Mouse (Mus musculus) forebrain, embryonic 15.5 days (tissue): ENCODE results near the gene Ppara. TPM values are rescaled to one million over a fixed set of nuclear protein-coding genes. Genes with fewer than 3 reads are reported as not detected.
"Not testable (repeated sequence)": the region's sequence is repeated elsewhere in the genome, so short reads cannot be mapped to it uniquely, and the experiment has no call there.

ENCODE experiments used
- ATAC-seq: fragments of 200-750 bp; cut with Nextera tagmentation; replicated peaks from 2 replicates; pipeline ENCODE4 v1.8.0; 2017; ENCODE audit warnings: mild to moderate bottlenecking, moderate TSS enrichment, moderate library complexity
- H3K27ac ChIP-seq: fragments of 300-500 bp; sonication (generic); replicated peaks from 2 replicates; pipeline ENCODE4 v1.5.1; 2015; ENCODE audit warnings: mild to moderate bottlenecking, inconsistent platforms
- H3K27me3 ChIP-seq: fragments of 300-500 bp; sonication (generic); 2 replicates; pipeline ENCODE4 v1.6.1; 2015; ENCODE audit warnings: inconsistent platforms
- H3K36me3 ChIP-seq: fragments of 300-500 bp; sonication (generic); 2 replicates; pipeline ENCODE4 v1.6.1; 2015; ENCODE audit warnings: mild to moderate bottlenecking, inconsistent platforms
- H3K4me1 ChIP-seq: fragments of 300-500 bp; sonication (generic); 2 replicates; pipeline ENCODE4 v1.6.1; 2015; ENCODE audit warnings: inconsistent platforms
- H3K4me2 ChIP-seq: fragments of 300-500 bp; sonication (generic); replicated peaks from 2 replicates; pipeline ENCODE4 v1.6.1; 2015; ENCODE audit warnings: mild to moderate bottlenecking, inconsistent platforms
- H3K4me3 ChIP-seq: fragments of 300-500 bp; sonication (generic); 2 replicates; pipeline ENCODE4 v1.5.1; 2015; ENCODE audit warnings: mild to moderate bottlenecking, inconsistent platforms
- H3K9ac ChIP-seq: fragments of 300-500 bp; sonication (generic); replicated peaks from 2 replicates; pipeline ENCODE4 v1.6.1; 2015; ENCODE audit warnings: mild to moderate bottlenecking, inconsistent platforms
- H3K9me3 ChIP-seq: fragments of 300-500 bp; sonication (generic); 2 replicates; pipeline ENCODE4 v1.6.1; 2016; ENCODE audit warnings: inconsistent platforms
- WGBS: fragments of 180-500 bp; shearing (Covaris S2); methylation state at CpG from one replicate; pipeline ENCODE4 v1.1.7; 2015; ENCODE audit warnings: mixed read lengths; 5-methylcytosine and 5-hydroxymethylcytosine counted together
- polyA plus RNA-seq: library from polyadenylated mRNA; unstranded; fragments of >200 nt; fragmentation: Nextera tagmentation; extraction: Ambion mirVana; gene quantifications from 2 replicates; pipeline ENCODE4 v1.2.1, GENCODE M21; 2015

Gene Ppara
- polyA plus RNA-seq, 1 experiment from 2014 or later: 1.5 TPM

DNA sequence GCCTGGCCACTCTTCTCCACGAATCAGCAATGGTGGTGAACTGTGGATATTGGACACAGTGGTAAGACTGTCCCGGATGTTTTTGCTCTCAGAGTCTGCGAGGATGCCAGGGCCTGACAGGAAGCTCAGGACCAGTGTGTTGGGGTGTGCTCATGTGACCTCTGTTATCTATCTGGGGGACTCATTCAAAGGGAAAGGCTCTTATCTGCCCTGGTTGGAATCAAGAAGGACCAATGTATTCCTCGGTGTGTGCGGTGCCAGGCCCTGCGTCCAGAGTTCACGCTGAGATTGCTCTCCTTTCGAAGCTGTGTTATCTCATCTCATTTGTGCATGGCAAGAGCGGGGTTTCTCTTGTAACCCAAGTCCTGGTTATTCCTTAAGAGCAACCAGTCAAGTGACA is 39.6 kb downstream of the Ppara start:
- ATAC-seq: no peak
- Histone ChIP-seq H3K36me3 (no peaks in the 10 kb centered on the region), H3K4me2 (no peak overlapping the region), H3K27me3 (no peaks in the 10 kb centered on the region), H3K4me1 (no peaks in the 10 kb centered on the region), H3K27ac (no peak overlapping the region), H3K9ac (no peak overlapping the region), H3K9me3 (no peaks in the 10 kb centered on the region), H3K4me3 (no peak overlapping the region)
- 89% methylated on average over 9 of the region's 9 CpGs for WGBS

DNA sequence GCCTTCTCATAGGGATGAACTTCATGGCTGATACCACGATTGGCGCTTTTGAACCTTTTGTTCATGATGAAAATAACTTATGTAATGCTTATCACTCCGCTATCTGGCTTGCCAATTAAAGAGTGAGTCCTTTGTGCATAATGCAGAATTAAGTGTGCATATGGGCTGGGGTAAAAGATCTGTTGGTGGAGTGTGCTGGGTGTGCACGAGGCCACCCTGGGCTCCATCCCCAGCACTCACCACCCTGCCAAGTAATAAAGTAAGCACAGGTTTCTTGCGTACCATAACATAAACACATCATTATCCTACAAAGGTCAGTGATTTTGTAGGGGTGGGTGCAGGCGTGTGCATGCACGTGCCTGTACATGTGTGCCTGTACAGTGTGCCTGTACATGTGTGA is 40.2 kb downstream of the Ppara start:
- H3K4me3 ChIP-seq: no peak overlapping the region
- H3K9ac ChIP-seq: no peak overlapping the region
- 83% methylated on average over 7 of the region's 7 CpGs for WGBS
- no peaks in the 10 kb centered on the region for H3K4me1 ChIP-seq
- ATAC-seq: no peak
- no peaks in the 10 kb centered on the region for H3K36me3 ChIP-seq
- no peak overlapping the region for H3K27ac ChIP-seq
- no peaks in the 10 kb centered on the region for H3K27me3 ChIP-seq
- no peak overlapping the region for H3K4me2 ChIP-seq
- H3K9me3 ChIP-seq: no peaks in the 10 kb centered on the region

DNA sequence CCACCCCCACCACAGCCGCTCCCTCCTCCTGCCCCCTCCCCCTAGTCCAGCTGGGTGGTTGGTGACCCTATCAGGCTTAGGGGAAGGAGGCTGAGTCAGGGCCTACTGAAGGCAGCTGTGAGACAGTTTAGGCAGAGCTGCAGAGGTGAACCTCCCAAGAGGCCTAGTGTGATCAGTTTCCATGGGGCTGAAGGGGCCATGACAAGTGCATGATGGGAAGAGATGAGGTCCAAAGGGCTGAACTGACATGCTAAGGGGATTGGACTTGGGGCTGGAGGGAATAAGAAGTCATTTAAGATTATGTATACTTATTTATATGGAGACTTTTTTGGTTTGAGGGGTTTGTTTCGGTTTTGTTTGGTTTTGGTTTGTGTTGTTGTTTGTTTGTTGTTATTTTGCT is 41.5 kb downstream of the Ppara start:
- no peak for ATAC-seq
- H3K36me3 ChIP-seq: no peaks in the 10 kb centered on the region
- WGBS: 78% methylated on average over 2 of the region's 2 CpGs

DNA sequence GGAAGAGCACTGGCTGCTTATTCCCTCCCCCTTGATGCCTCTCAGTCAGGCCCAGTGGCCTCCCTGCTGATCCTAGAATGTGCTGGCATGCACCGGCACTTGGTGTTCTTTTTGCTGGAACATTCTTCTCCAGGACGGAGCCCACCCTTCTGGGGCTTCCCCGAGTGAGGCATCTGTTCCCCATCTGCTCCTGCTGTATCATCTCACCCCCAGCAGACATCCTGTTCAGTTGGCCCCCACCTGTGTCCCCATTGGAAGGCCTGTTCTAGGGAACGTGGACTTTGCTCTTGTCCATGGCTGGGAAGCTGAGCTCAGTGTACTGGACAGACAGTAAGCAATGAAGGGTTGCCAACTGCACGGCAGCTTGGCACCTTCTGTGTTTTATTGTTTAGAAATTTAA is 42.0 kb downstream of the Ppara start:
- H3K9me3 ChIP-seq: no peaks in the 10 kb centered on the region
- no peaks in the 10 kb centered on the region for H3K36me3 ChIP-seq
- H3K27me3 ChIP-seq: no peaks in the 10 kb centered on the region
- H3K9ac ChIP-seq: no peak overlapping the region
- H3K27ac ChIP-seq: no peak overlapping the region
- no peak overlapping the region for H3K4me2 ChIP-seq
- no peak overlapping the region for H3K4me3 ChIP-seq
- no peak for ATAC-seq
- H3K4me1 ChIP-seq: no peaks in the 10 kb centered on the region
- 67% methylated on average over 5 of the region's 5 CpGs for WGBS

More for the DNA sequence above, 41.5 kb downstream of the Ppara start:
- H3K4me3 ChIP-seq: no peak overlapping the region
- no peak overlapping the region for H3K9ac ChIP-seq
- no peak overlapping the region for H3K4me2 ChIP-seq
- H3K4me1 ChIP-seq: no peaks in the 10 kb centered on the region
- H3K9me3 ChIP-seq: no peaks in the 10 kb centered on the region
- no peaks in the 10 kb centered on the region for H3K27me3 ChIP-seq
- no peak overlapping the region for H3K27ac ChIP-seq

DNA sequence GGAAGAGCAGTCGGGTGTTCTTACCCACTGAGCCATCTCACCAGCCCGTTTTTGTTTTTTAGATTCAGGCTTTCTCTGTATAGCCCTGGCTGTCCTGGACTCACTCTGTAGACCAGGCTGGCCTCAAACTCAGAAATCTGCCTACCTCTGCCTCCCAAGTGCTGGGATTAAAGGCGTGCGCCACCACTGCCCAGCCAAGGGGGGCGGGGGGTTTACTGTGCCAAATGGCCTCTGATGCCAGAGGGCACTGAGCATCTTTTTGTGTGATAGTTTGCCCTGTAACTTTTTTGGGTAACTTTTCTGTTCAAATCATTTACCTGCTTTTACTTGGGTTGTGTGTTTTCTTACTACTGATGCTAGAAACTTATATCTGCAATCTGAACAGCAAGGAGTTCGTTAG is 44.1 kb downstream of the Ppara start:
- not testable (repeated sequence) for H3K36me3 ChIP-seq, H3K9me3 ChIP-seq, H3K27ac ChIP-seq, H3K4me3 ChIP-seq, ATAC-seq, H3K4me2 ChIP-seq, H3K4me1 ChIP-seq, H3K27me3 ChIP-seq, H3K9ac ChIP-seq
- WGBS: 84% methylated on average over 6 of the region's 6 CpGs

DNA sequence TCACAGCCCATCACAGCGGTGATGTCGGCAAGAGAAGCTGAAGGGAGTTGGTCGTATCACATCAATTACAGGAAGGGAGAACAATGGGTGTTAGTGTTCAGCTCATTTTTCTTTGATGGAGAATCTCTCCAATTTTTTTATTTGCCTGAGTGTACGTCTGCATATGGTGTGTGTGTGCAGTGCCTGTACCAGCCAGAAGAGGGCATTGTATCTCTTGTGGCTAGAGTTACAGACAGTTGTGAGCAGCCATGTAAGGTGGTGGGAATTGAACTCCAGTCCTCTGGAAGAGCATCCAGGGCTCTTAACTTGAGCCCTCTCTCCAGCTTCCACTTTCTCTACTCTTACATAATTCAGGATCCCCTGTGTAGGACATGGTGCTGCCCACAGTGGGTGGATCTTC is 48.4 kb downstream of the Ppara start:
- ATAC-seq: no peak
- no peaks in the 10 kb centered on the region for H3K9me3 ChIP-seq
- WGBS: 86% methylated on average over 4 of the region's 4 CpGs

DNA sequence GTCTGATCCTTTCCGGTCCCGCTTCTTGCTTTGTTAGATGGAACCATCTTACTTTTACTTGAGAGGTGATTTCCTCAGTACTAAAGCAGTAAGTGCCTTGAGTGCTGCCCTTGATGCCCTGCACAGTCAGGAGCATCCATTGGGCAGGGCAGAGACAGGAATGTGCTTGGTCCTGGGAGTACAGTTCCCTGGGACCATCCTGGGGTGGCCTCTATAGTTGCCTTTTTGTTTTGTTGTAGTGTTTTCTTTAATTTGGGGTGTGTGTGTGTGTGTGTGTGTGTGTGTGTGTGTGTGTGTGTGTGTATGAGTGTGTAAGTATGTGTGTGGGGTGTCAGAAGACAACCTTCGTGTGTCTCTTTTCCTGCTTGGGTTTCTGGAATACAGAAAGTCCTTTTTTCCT is 49.6 kb downstream of the Ppara start:
- no peaks in the 10 kb centered on the region for H3K36me3 ChIP-seq
- H3K27ac ChIP-seq: no peak overlapping the region
- H3K27me3 ChIP-seq: no peaks in the 10 kb centered on the region
- no peak overlapping the region for H3K4me3 ChIP-seq
- no peaks in the 10 kb centered on the region for H3K9me3 ChIP-seq
- WGBS: 91% methylated on average over 3 of the region's 3 CpGs
- no peak overlapping the region for H3K4me2 ChIP-seq
- no peaks in the 10 kb centered on the region for H3K4me1 ChIP-seq
- no peak for ATAC-seq
- H3K9ac ChIP-seq: no peak overlapping the region

More for the DNA sequence above, 48.4 kb downstream of the Ppara start:
- Histone ChIP-seq H3K4me2 (no peak overlapping the region), H3K9ac (no peak overlapping the region), H3K4me3 (no peak overlapping the region), H3K4me1 (no peaks in the 10 kb centered on the region), H3K27me3 (no peaks in the 10 kb centered on the region), H3K27ac (no peak overlapping the region), H3K36me3 (no peaks in the 10 kb centered on the region)

DNA sequence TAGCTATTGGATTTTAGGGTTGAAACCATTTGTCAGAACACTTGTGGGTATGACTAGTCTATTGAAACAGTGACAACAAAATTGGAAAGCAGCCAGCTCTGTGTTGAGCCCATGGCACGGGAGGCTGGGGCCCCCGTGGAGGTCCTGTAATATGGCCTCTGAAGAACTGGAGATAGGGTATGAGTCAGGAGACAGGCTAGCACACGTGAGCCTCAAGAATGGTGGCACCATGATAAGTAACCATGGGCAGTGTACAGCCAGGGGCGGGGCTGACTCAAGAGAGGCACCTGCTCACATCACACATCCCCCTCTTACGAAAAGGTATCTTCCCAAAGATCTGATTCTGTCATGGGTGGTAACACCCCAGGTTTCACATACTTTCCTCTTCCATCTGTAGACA is 51.9 kb downstream of the Ppara start:
- no peak overlapping the region for H3K4me2 ChIP-seq
- no peaks in the 10 kb centered on the region for H3K4me1 ChIP-seq
- no peaks in the 10 kb centered on the region for H3K27me3 ChIP-seq
- ATAC-seq: no peak
- no peaks in the 10 kb centered on the region for H3K9me3 ChIP-seq
- no peaks in the 10 kb centered on the region for H3K36me3 ChIP-seq
- H3K9ac ChIP-seq: no peak overlapping the region
- 67% methylated on average over 5 of the region's 5 CpGs for WGBS
- H3K27ac ChIP-seq: no peak overlapping the region
- no peak overlapping the region for H3K4me3 ChIP-seq

DNA sequence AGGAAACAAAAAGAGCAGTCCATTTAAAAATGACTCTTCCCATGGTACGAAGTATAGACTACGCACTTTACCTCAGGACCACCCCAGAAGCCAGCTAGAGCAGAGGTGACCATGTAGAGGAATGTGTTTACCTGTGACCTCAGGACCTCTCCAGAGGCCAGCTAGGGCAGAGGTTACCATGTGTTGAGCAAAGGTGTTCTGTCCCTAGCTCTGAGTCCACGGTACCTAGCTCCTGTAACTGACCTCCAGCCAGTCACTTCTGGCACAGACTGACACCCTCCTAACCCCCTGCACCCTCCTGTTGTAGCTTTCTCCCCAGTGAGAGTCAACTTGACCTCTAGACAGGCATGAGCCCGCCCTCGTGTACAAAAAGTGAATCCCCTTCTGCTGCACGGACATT is 52.7 kb downstream of the Ppara start:
- no peak overlapping the region for H3K4me3 ChIP-seq
- H3K9ac ChIP-seq: no peak overlapping the region
- 89% methylated on average over 6 of the region's 6 CpGs for WGBS
- H3K36me3 ChIP-seq: no peaks in the 10 kb centered on the region
- H3K27me3 ChIP-seq: no peaks in the 10 kb centered on the region
- no peak overlapping the region for H3K27ac ChIP-seq
- H3K4me1 ChIP-seq: no peaks in the 10 kb centered on the region
- no peak overlapping the region for H3K4me2 ChIP-seq
- ATAC-seq: no peak
- no peaks in the 10 kb centered on the region for H3K9me3 ChIP-seq

DNA sequence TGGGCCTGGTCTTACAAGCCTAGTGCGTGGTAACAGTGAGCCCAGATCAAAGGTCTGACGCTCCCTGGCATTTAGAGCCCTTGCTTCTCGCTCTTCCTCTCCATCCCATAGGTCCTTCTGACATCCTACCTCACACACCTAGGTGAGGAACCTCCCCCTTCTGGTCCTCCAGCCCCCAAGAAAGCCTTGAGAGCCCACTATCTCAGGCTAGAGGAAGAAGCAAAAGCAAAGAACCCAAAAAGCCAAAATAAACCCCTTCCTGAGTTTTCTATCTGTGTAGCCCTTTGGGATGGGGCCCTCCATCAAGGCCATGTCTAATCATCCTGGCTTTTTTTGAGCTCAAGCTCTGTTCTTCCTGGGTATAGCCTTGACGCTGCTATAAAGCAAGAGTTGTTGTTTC is 53.3 kb downstream of the Ppara start:
- 88% methylated on average over 4 of the region's 4 CpGs for WGBS

DNA sequence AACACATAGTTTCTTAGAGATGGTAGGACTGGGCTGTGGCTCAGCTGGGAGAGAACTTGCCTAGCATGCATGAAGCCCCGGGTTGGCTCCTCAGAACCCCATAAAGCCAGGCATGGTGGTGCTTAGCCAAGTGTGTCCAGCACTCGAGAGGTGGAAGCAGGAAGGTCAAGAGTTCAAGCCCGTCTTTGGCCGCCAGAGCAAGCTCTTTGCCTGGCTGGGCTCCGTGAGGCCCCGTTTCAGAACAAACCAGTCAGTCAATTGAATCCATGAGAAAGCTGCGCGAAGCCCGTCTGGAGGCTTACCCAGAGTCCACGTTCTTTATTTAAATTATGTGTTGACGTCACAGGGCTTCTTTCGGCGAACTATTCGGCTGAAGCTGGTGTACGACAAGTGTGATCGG is 53.9 kb downstream of the Ppara start:
- Histone ChIP-seq H3K4me1 (no peaks in the 10 kb centered on the region), H3K4me3 (no peak overlapping the region), H3K27ac (no peak overlapping the region), H3K4me2 (no peak overlapping the region), H3K9me3 (no peaks in the 10 kb centered on the region), H3K27me3 (no peaks in the 10 kb centered on the region), H3K36me3 (no peaks in the 10 kb centered on the region), H3K9ac (no peak overlapping the region)
- WGBS: 80% methylated on average over 16 of the region's 16 CpGs
- no peak for ATAC-seq

More for the DNA sequence above, 53.3 kb downstream of the Ppara start:
- no peaks in the 10 kb centered on the region for H3K9me3 ChIP-seq
- no peak overlapping the region for H3K27ac ChIP-seq
- H3K4me1 ChIP-seq: no peaks in the 10 kb centered on the region
- H3K9ac ChIP-seq: no peak overlapping the region
- ATAC-seq: no peak
- H3K36me3 ChIP-seq: no peaks in the 10 kb centered on the region
- no peak overlapping the region for H3K4me2 ChIP-seq
- no peaks in the 10 kb centered on the region for H3K27me3 ChIP-seq
- H3K4me3 ChIP-seq: no peak overlapping the region

DNA sequence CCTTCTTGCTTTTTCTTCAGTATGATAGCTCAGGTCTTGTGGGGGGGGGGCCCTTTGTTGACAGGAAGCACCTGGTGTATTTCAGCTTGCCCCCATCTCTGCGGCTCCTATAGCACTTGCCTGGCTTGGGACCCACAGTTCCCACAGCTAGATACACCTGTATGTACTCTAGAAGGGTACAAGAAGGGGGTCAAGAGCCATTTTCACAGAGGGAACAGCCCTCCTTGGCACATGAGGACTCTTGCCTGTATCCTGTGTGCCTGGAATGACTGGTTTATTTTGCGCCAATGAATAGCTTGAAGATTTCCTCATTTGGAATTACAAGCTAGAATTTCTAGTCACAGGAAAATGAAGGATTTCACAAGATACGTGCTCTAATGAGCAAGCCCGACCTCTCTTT is 56.7 kb downstream of the Ppara start:
- H3K9ac ChIP-seq: no peak overlapping the region
- H3K27me3 ChIP-seq: no peaks in the 10 kb centered on the region
- no peaks in the 10 kb centered on the region for H3K9me3 ChIP-seq
- WGBS: 91% methylated on average over 4 of the region's 4 CpGs
- ATAC-seq: no peak
- no peaks in the 10 kb centered on the region for H3K4me1 ChIP-seq
- H3K36me3 ChIP-seq: no peaks in the 10 kb centered on the region
- no peak overlapping the region for H3K4me2 ChIP-seq
- H3K4me3 ChIP-seq: no peak overlapping the region
- no peak overlapping the region for H3K27ac ChIP-seq

DNA sequence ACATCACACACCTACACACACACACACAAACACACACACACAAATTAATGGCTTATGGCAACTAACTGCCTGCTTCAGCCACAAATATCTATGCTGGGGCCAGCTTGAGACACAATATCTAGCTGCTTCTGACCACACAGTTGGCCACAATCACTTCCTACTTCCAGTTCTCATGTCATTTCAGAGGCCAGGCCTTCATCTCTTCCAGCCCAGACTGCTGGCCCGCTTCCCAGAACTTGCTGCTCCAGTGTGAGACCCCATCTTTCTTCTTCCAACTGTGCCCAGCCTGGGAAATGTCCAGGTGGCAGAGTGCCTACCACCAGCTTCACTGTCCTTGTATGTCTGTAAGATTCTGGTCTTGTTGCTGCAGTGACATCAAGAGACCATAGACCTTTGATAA is 58.0 kb downstream of the Ppara start:
- H3K9me3 ChIP-seq: no peaks in the 10 kb centered on the region
- ATAC-seq: no peak
- no peak overlapping the region for H3K4me3 ChIP-seq

More for the DNA sequence above, 58.0 kb downstream of the Ppara start:
- no peak overlapping the region for H3K27ac ChIP-seq
- no peaks in the 10 kb centered on the region for H3K27me3 ChIP-seq
- H3K36me3 ChIP-seq: no peaks in the 10 kb centered on the region
- H3K9ac ChIP-seq: no peak overlapping the region
- no peaks in the 10 kb centered on the region for H3K4me1 ChIP-seq
- H3K4me2 ChIP-seq: no peak overlapping the region
- 69% methylated on average over 1 of the region's 1 CpGs for WGBS
